Mouse (Mus musculus): ENCODE data around the gene Gm3015.
"Not testable (repeated sequence)": the region's sequence is repeated elsewhere in the genome, so short reads cannot be mapped to it uniquely, and the experiment has no call there.

The Gm3015 gene

GRCm38 (mm10) chr14:42768721-42769120 lies at the start of gene Gm3015:
Gm3015 (minus strand) TSS chr14:42768821.
- DNase-seq (ENCODE audit: low read depth in 1 of 2, low spot score in 2 of 2) = not testable (repeated sequence)

GRCm38 (mm10) chr14:42797887-42798286 lies 29.3 kb upstream of the Gm3015 start, which contains the start of gene Gm10377:
Gm10377 (minus strand) TSS chr14:42797987.
- not testable (repeated sequence) for DNase-seq (ENCODE audit: low read depth in 1 of 2, low spot score in 2 of 2)
